Mouse (Mus musculus) right cerebral cortex, postnatal 36 days (tissue): ENCODE measurements around the gene Insc.
"Not testable (repeated sequence)": the region's sequence is repeated elsewhere in the genome, so short reads cannot be mapped to it uniquely, and the experiment has no call there.

ENCODE experiments used
- DNase-seq, 2 experiments: peaks; one replicate each; pipeline ENCODE4 v3.0.0; 2022; ENCODE audit warnings: low spot score in 2 of 2, mixed read lengths in 1 of 2

The Insc gene

GRCm38 (mm10) chr7:114743022-114743780 is at the start of gene Insc:
Gene Insc (plus strand): TSS chr7:114743694.
- DNase-seq: no peak

GRCm38 (mm10) chr7:114700871-114701270 is 42.6 kb upstream of the Insc start:
- no peak for DNase-seq

GRCm38 (mm10) chr7:114706716-114707115 is 36.8 kb upstream of the Insc start:
- DNase-seq: no peak

- DNase-seq: no peak
Observed at GRCm38 (mm10) chr7:114707398-114707797, 36.1 kb upstream of the Insc start.

GRCm38 (mm10) chr7:114710419-114710818 is 33.1 kb upstream of the Insc start:
- DNase-seq: no peak

- DNase-seq: no peak
Observed at GRCm38 (mm10) chr7:114712523-114712922, 31.0 kb upstream of the Insc start.

- DNase-seq: no peak
Observed at GRCm38 (mm10) chr7:114718300-114718699, 25.2 kb upstream of the Insc start, which contains the start of gene Calcb. Gene Calcb (plus strand): TSS chr7:114718643.

GRCm38 (mm10) chr7:114719381-114720131 is 23.9 kb upstream of the Insc start:
- no peak for DNase-seq

GRCm38 (mm10) chr7:114729696-114730095 is 13.8 kb upstream of the Insc start:
- DNase-seq: not testable (repeated sequence)

- no peak for DNase-seq
Observed at GRCm38 (mm10) chr7:114731175-114731574, 12.3 kb upstream of the Insc start.

GRCm38 (mm10) chr7:114731700-114732099 is 11.8 kb upstream of the Insc start:
- DNase-seq: not testable (repeated sequence)

- DNase-seq: no peak
Observed at GRCm38 (mm10) chr7:114736256-114736655, 7.2 kb upstream of the Insc start.

GRCm38 (mm10) chr7:114738166-114738565 is 5.3 kb upstream of the Insc start:
- DNase-seq: no peak

- no peak for DNase-seq
Observed at GRCm38 (mm10) chr7:114740360-114741165, 2.9 kb upstream of the Insc start.

- DNase-seq: no peak
Observed at GRCm38 (mm10) chr7:114744639-114745245, 1.2 kb downstream of the Insc start.

GRCm38 (mm10) chr7:114745481-114746271 is 2.2 kb downstream of the Insc start:
- DNase-seq: peak in 1 of 2 experiments; percentile 4

- peak in 1 of 2 experiments; percentile 9 for DNase-seq
Observed at GRCm38 (mm10) chr7:114747596-114747995, 4.1 kb downstream of the Insc start.

- no peak for DNase-seq
Observed at GRCm38 (mm10) chr7:114748239-114748638, 4.7 kb downstream of the Insc start.

GRCm38 (mm10) chr7:114753471-114753870 is 10.0 kb downstream of the Insc start:
- DNase-seq: no peak

GRCm38 (mm10) chr7:114754196-114754595 is 10.7 kb downstream of the Insc start:
- no peak for DNase-seq

GRCm38 (mm10) chr7:114754626-114755025 is 11.1 kb downstream of the Insc start:
- DNase-seq: no peak
